Comparison of ENCODE assay signal across 8 mouse cellular contexts in the genomic region with DNA sequence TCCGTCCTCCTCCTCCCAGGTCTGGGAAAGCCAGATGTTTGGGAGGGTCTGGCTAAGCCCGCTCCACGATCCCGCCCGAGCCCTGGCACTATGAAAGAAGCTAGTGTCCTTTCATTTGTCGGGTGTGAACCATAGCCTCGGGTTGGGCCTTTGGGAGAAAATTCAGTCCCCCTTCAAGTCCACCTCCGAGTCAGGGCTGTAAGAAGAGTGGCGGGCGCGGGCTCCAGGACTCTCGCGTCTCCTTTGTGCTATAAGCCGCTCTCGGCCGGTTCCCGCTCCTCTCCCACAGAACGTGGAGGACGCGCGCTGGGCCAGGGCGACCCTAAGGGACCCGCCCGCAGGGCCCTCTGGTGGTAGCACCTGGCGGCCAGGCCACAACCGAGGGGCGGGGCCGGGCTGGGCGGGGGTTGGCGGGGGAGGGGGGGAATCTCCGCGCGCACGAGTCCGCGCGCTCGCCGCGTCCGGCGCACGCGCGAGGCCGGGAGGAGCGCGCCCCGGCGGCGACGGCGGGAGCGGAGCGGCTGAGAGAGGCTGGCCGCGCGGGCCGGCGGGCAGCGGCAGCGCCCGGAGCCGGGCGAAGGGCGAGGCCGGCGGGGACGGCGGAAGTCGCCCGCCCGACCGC. TPM values are rescaled to one million over a fixed set of nuclear protein-coding genes. Genes with fewer than 3 reads are reported as not detected.
DNase-seq lines count a peak whose midpoint lies in the region; ATAC-seq lines count a peak whose summit lies in the region.

A gene (plus strand): TSS at position 485 of the 622 bp plus-strand sequence.

- peak; percentile 87 for ATAC-seq in embryonic facial prominence, embryonic 12.5 days (ENCODE audit: insufficient number of reproducible peaks, insufficient read depth, low FRiP score, low TSS enrichment)
- ATAC-seq in limb, embryonic 13.5 days (ENCODE audit: low FRiP score, low read depth), result peak; percentile 90
- ATAC-seq in midbrain, embryonic 15.5 days (replicated peaks), result peak; percentile 92

- DNase-seq in layer of hippocampus, adult 11-12 months (ENCODE audit: low spot score), result peak; percentile 67
- no peak for DNase-seq in layer of hippocampus, adult 9-10 months (ENCODE audit: low spot score)
- peak; percentile 99 for DNase-seq in heart, adult 11 months
- peak; percentile 88 for DNase-seq in kidney, adult 18-20 months
- DNase-seq in spleen, adult 18-20 months, result peak; percentile 74 to 85

- H3K27ac ChIP-seq in embryonic facial prominence, embryonic 12.5 days, result peak within 1 kb of the TSS; percentile 80
- H3K27ac ChIP-seq in limb, embryonic 13.5 days, result peak within 1 kb of the TSS; percentile 86
- peak within 1 kb of the TSS; percentile 91 for H3K27ac ChIP-seq in midbrain, embryonic 15.5 days

- no peaks in the 10 kb centered on the region for H3K9me3 ChIP-seq in embryonic facial prominence, embryonic 12.5 days
- H3K9me3 ChIP-seq in limb, embryonic 13.5 days, result no peaks in the 10 kb centered on the region
- H3K9me3 ChIP-seq in midbrain, embryonic 15.5 days, result no peaks in the 10 kb centered on the region

- H3K27me3 ChIP-seq in embryonic facial prominence, embryonic 12.5 days, result no peaks in the 10 kb centered on the region
- no peaks in the 10 kb centered on the region; the same call in 1 of the 2 replicates for H3K27me3 ChIP-seq in limb, embryonic 13.5 days
- H3K27me3 ChIP-seq in midbrain, embryonic 15.5 days (replicated peaks), result no peaks in the 10 kb centered on the region

- peak within 1 kb of the TSS; percentile 88 for H3K9ac ChIP-seq in embryonic facial prominence, embryonic 12.5 days
- peak within 1 kb of the TSS; percentile 90 for H3K9ac ChIP-seq in limb, embryonic 13.5 days
- H3K9ac ChIP-seq in midbrain, embryonic 15.5 days, result peak within 1 kb of the TSS; percentile 85

- H3K36me3 ChIP-seq in embryonic facial prominence, embryonic 12.5 days, result no peaks in the 10 kb centered on the region
- no peaks in the 10 kb centered on the region for H3K36me3 ChIP-seq in limb, embryonic 13.5 days
- no peaks in the 10 kb centered on the region for H3K36me3 ChIP-seq in midbrain, embryonic 15.5 days (replicated peaks)

- WGBS in embryonic facial prominence, embryonic 12.5 days, result under 1% methylated on average over 54 of the region's 74 CpGs
- under 1% methylated on average over 57 of the region's 74 CpGs for WGBS in limb, embryonic 13.5 days
- WGBS in midbrain, embryonic 15.5 days, result under 1% methylated on average over 62 of the region's 74 CpGs

- H3K4me2 ChIP-seq in embryonic facial prominence, embryonic 12.5 days (replicated peaks), result peak within 1 kb of the TSS; percentile 71
- H3K4me2 ChIP-seq in limb, embryonic 13.5 days (replicated peaks), result peak within 1 kb of the TSS; percentile 75
- H3K4me2 ChIP-seq in midbrain, embryonic 15.5 days, result peak within 1 kb of the TSS; percentile 67

- H3K4me3 ChIP-seq in embryonic facial prominence, embryonic 12.5 days, result peak within 1 kb of the TSS; percentile 81
- H3K4me3 ChIP-seq in limb, embryonic 13.5 days, result peak within 1 kb of the TSS; percentile 82
- H3K4me3 ChIP-seq in midbrain, embryonic 15.5 days, result peak within 1 kb of the TSS; percentile 94

- H3K4me1 ChIP-seq in embryonic facial prominence, embryonic 12.5 days, result peaks cover 8% of the 10 kb centered on the region
- H3K4me1 ChIP-seq in limb, embryonic 13.5 days, result peaks cover 11% of the 10 kb centered on the region
- H3K4me1 ChIP-seq in midbrain, embryonic 15.5 days, result peaks cover 23% of the 10 kb centered on the region

RNA-seq across cellular contexts. Expression of the gene that starts here (rescaled TPM):
- polyA plus RNA-seq in embryonic facial prominence, embryonic 12.5 days (2016; fragmentation: Nextera tagmentation; extraction: Ambion mirVana), result 69.6 and 77.5 TPM in 2 replicates
- polyA plus RNA-seq in limb, embryonic 13.5 days (2015; fragmentation: Nextera tagmentation; extraction: Ambion mirVana), result 74.2 and 77.1 TPM in 2 replicates
- polyA plus RNA-seq in midbrain, embryonic 15.5 days (2015; fragmentation: Nextera tagmentation; extraction: Ambion mirVana), result 54.9 and 59.7 TPM in 2 replicates
